Mouse (Mus musculus) cerebellum, postnatal 4 days (tissue): ENCODE results near the gene Ier3.

Source experiments
- DNase-seq, 2 experiments: peaks; one replicate each; pipeline ENCODE4 v3.0.0; 2022; ENCODE audit warnings: low spot score in 2 of 2, mixed read lengths in 1 of 2

The Ier3 gene

DNA sequence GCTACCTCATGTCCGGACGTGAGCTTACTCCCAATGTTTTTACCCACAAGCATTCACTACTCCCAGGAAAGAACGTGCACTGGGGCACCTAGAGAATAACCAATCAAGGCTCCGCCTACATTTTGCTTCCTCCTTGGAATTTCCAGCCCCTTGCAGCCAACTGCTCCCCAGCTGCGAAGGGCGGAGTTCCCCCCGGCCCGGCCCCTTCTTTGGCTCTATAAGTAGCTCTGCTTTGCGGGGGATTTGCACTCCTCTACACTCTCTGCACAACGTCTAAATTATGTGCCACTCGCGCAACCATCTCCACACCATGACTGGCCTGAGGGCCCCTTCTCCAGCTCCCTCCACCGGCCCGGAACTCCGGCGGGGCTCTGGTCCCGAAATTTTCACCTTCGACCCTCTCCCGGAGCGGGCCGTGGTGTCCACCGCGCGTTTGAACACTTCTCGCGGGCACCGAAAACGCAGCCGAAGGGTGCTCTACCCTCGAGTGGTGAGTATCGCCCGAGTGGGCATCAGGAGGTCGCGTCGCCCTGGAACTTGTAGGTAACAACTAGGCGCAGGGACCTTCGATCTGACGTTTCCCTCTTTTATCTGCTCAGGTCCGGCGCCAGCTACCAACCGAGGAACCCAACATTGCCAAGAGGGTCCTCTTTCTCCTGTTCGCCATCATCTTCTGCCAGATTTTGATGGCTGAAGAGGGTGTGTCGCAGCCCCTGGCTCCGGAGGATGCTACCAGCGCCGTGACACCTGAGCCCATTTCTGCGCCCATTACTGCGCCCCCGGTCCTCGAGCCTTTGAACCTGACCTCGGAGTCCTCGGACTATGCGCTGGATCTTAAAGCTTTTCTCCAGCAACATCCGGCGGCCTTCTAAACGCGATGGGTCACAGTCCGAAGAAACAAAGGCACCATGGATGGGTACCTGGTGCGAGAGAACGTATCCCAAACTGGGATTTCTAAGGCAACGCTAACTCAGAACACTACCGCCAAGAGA is at the start of gene Ier3:
TSS of gene Ier3 (plus strand) at position 246 of the 992 bp plus-strand sequence.
- peak in 1 of 2 experiments; percentile 64 for DNase-seq

GRCm38 (mm10) chr17:35776811-35777609 is 44.5 kb upstream of the Ier3 start:
- DNase-seq: peak; percentile 36 to 84

DNA sequence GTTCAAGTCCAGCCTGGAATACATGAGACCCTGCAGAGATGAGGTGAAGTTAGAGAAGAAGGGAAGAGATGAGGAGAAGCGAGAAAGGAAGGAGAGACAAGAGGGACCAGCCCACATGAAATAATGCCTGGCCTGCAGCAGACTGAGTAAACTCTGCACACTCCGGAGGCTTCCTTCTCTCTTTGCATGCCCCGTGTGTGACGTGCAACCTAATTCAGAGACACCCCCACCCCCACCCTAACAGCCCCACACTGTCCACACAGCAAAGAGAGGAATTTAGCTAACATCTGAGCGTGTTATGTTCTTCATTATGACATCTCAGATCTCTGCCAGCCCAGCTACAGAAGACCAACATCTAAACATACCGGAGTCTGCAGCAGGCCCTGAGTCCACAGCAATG is 42.5 kb upstream of the Ier3 start:
- DNase-seq: no peak

GRCm38 (mm10) chr17:35779466-35780205 is 41.8 kb upstream of the Ier3 start:
- no peak for DNase-seq

GRCm38 (mm10) chr17:35780362-35780761 is 41.1 kb upstream of the Ier3 start:
- no peak for DNase-seq

- DNase-seq: peak in 1 of 2 experiments; percentile 26
These were observed 39.1 kb upstream of the Ier3 start for GRCm38 (mm10) chr17:35782398-35782797.

DNA sequence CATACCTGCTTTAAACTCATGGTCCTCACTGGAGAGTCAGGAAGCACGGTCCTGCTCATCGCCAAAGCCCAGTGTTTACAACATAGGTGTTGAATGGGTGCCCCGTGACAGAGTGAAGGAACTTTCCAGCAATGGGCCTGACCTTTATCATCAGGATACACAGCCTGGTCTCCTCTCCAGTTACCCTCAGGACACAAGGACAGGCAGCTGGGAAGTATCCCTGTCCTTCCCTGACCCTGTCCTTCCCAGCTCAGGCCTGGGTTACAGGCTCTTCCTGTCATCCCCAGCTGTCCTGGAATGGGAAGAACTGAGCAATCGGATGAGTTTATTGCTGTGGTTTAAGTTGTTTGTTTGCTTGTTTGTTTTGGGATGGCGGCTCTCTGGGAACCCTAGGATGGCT is 38.6 kb upstream of the Ier3 start:
- DNase-seq: no peak

GRCm38 (mm10) chr17:35783944-35784343 is 37.5 kb upstream of the Ier3 start:
- peak in 1 of 2 experiments; percentile 35 for DNase-seq

DNA sequence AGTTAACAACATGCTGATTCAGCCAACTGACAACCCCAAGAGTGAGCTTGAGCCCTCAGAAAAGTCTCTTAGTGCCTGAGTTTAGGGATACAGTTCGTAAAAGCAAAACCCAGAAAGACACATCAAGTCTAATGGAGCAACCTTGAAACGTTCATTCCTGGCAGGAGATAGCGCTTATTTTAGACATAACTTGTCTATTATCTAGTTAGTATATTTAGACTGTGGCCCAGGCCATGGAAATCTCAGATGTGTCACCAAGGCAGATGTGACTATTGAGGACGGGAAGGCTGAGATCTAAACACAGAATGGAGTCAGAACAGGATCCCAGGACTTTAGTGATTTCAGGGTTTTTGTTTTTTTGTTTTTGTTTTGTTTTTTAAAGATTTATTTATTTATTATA is 36.3 kb upstream of the Ier3 start:
- DNase-seq: no peak

- no peak for DNase-seq
These were observed 34.0 kb upstream of the Ier3 start for GRCm38 (mm10) chr17:35787493-35787892.

GRCm38 (mm10) chr17:35788025-35788424 is 33.5 kb upstream of the Ier3 start:
- DNase-seq: no peak

DNA sequence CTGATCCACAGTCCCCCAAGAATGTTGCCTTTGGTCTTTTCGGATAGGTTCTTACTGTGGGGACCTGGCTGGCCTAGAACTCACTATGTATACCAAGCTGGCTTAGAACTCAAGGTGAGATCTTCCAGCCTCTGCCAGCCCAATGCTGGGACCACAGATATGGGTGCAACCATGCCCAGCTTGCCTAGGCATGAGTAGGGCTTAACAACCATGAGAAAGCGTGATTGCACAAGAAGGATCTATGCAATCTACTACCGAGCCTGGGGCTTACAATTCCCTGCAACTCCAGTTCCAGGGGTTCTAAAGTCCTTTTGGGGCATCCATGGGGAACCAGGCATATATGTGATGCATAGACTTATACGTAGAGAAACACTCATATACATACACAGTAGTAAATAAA is 30.6 kb upstream of the Ier3 start:
- DNase-seq: no peak

DNA sequence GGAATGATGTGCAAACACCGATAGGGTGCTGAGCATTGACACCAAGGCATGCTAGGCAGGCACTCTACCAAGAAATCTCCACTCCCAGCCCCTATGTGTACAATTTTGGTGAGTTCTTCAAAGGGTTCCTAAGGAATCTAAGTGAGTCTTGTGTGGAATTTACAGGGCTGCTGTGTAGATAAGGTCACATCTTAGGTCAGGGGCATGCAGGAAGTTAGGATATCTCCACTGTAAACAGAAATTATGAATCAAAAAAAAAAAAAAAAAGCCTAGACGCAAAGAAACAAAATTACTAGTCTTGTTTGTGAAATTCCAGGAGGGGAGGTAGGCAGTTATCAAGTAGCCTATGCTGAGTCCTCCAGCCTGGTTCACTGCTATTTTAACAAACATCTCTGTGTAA is 28.6 kb upstream of the Ier3 start:
- DNase-seq: no peak

DNA sequence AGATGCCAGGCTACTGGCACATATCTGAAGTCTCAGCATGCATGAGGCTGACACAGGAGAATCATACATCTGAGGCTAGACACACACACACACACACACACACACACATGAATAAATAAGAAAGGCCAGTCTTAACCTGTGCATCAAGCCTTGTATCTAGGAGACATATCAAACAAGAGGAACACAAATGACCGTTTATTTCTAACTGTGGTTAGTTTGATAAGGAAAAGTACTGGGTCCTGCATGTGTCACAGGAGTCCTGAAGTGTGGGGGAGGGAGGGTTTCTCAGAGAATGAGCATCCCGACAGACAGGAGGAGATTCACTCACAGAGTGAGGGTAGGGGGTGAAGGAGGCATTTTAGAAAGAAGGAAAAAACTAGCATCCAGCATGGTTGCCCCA is 26.4 kb upstream of the Ier3 start:
- DNase-seq: no peak

- DNase-seq: no peak
These were observed 25.8 kb upstream of the Ier3 start for GRCm38 (mm10) chr17:35795656-35796055.

GRCm38 (mm10) chr17:35796835-35797234 is 24.6 kb upstream of the Ier3 start:
- no peak for DNase-seq

DNA sequence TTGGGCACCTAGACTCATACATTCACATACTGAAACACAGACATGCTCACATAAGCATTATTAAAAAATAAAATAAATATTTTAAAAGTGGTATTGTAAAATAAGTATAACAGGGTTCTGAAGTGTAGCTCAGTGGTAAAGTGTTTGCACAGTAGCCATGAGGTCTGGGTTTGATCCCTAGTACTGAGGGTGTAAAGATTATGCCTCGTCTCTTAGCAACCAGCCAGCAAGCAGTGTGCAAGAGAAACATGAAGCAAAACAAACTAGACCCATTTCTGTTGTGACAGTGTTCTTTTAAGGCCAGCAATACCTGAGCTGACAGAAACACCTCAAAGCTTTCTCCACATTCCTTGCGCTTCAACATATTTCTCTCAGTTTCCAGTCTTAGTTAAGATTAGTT is 20.6 kb upstream of the Ier3 start:
- DNase-seq: no peak

GRCm38 (mm10) chr17:35803020-35803419 is 18.5 kb upstream of the Ier3 start:
- no peak for DNase-seq

GRCm38 (mm10) chr17:35803858-35804399 is 17.6 kb upstream of the Ier3 start:
- no peak for DNase-seq

DNA sequence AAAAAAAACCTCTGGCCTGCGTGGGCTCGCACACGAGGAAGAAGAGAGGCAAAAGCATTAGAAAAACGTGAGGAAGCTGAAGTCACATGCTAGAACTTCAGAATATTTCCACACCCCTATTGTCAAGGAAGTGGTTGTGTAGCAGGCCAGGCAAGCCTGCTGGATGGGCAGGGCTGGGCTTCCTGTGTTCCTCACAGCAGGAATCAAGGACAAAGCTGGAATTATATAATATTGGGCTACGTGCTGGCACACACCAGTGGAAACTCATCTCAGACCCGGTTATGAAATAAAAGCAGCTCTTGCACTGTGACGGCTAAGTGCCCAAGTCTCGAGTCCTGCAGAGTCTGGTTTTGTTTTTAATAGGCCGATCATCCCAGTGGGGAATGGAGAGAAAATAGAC is 13.4 kb upstream of the Ier3 start:
- DNase-seq: no peak

DNA sequence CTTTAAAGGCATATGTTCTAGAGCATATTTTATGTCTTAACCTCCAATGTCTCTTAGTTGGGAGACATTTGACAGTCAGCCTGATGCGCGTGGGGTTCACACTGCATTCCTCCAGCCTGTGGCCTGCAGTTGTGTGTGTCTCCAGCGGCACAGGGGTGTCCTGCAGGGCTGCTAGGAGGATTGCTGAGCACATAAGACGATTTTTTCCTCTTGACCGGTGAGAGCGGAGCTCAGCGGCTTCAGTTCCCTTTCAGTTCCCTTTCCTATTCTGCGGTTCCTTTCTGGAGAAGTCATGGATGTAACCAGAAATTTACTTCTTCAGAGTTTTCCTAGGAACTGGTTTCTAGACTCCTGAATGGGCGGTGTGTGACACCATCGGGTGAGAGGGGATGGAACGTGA is 12.1 kb upstream of the Ier3 start:
- no peak for DNase-seq
